Mouse (Mus musculus): ENCODE results near the gene Zfp106. TPM values are rescaled to one million over a fixed set of nuclear protein-coding genes. Genes with fewer than 3 reads are reported as not detected.

Zfp106 gene
- polyA plus RNA-seq, 1 experiment: 76.6 TPM

- TF ChIP-seq POLR2A (IDR thresholded peaks at IDR 0.05; ENCODE audit: extremely low read depth, insufficient read depth, low read length) (no peak), CTCF (IDR thresholded peaks at IDR 0.05; ENCODE audit: extremely low read depth, insufficient read depth, low read length) (no peak)
- H3K4me1 ChIP-seq (ENCODE audit: control insufficient read depth, insufficient read depth, low read length): no peaks in the 10 kb centered on the region
- H3K27ac ChIP-seq (ENCODE audit: insufficient read depth, low read length): no peak overlapping the region
- no peak overlapping the region for H3K4me3 ChIP-seq (ENCODE audit: insufficient read depth, low read length)
Measured at GRCm38 (mm10) chr2:120503992-120504391, 59.7 kb downstream of the Zfp106 start.

GRCm38 (mm10) chr2:120503094-120503493, 60.5 kb downstream of the Zfp106 start:
- H3K4me1 ChIP-seq (ENCODE audit: control insufficient read depth, insufficient read depth, low read length): no peaks in the 10 kb centered on the region
- no peak overlapping the region for H3K27ac ChIP-seq (ENCODE audit: insufficient read depth, low read length)
- no peak overlapping the region for H3K4me3 ChIP-seq (ENCODE audit: insufficient read depth, low read length)
- no peak for TF ChIP-seq CTCF (IDR thresholded peaks at IDR 0.05; ENCODE audit: extremely low read depth, insufficient read depth, low read length)
- no peak for TF ChIP-seq POLR2A (IDR thresholded peaks at IDR 0.05; ENCODE audit: extremely low read depth, insufficient read depth, low read length)

- no peak overlapping the region for H3K4me3 ChIP-seq (ENCODE audit: insufficient read depth, low read length)
- H3K27ac ChIP-seq (ENCODE audit: insufficient read depth, low read length): no peak overlapping the region
- no peaks in the 10 kb centered on the region for H3K4me1 ChIP-seq (ENCODE audit: control insufficient read depth, insufficient read depth, low read length)
- TF ChIP-seq CTCF (IDR thresholded peaks at IDR 0.05; ENCODE audit: extremely low read depth, insufficient read depth, low read length) (no peak), POLR2A (IDR thresholded peaks at IDR 0.05; ENCODE audit: extremely low read depth, insufficient read depth, low read length) (no peak)
Measured at GRCm38 (mm10) chr2:120502605-120502990, 61.0 kb downstream of the Zfp106 start.

- Histone ChIP-seq H3K27ac (ENCODE audit: insufficient read depth, low read length) (no peak overlapping the region), H3K4me3 (ENCODE audit: insufficient read depth, low read length) (no peak overlapping the region), H3K4me1 (ENCODE audit: control insufficient read depth, insufficient read depth, low read length) (no peaks in the 10 kb centered on the region)
- TF ChIP-seq CTCF (IDR thresholded peaks at IDR 0.05; ENCODE audit: extremely low read depth, insufficient read depth, low read length): no peak
- no peak for TF ChIP-seq POLR2A (IDR thresholded peaks at IDR 0.05; ENCODE audit: extremely low read depth, insufficient read depth, low read length)
Measured at GRCm38 (mm10) chr2:120501931-120502604, 61.6 kb downstream of the Zfp106 start.

GRCm38 (mm10) chr2:120501136-120501918, 62.3 kb downstream of the Zfp106 start:
- no peaks in the 10 kb centered on the region for H3K4me1 ChIP-seq (ENCODE audit: control insufficient read depth, insufficient read depth, low read length)
- TF ChIP-seq CTCF (IDR thresholded peaks at IDR 0.05; ENCODE audit: extremely low read depth, insufficient read depth, low read length) (no peak), POLR2A (IDR thresholded peaks at IDR 0.05; ENCODE audit: extremely low read depth, insufficient read depth, low read length) (no peak)
- no peak overlapping the region for H3K27ac ChIP-seq (ENCODE audit: insufficient read depth, low read length)
- no peak overlapping the region for H3K4me3 ChIP-seq (ENCODE audit: insufficient read depth, low read length)

GRCm38 (mm10) chr2:120499971-120500471, 63.6 kb downstream of the Zfp106 start:
- Histone ChIP-seq H3K4me3 (ENCODE audit: insufficient read depth, low read length) (no peak overlapping the region), H3K27ac (ENCODE audit: insufficient read depth, low read length) (no peak overlapping the region), H3K4me1 (ENCODE audit: control insufficient read depth, insufficient read depth, low read length) (no peaks in the 10 kb centered on the region)
- TF ChIP-seq POLR2A (IDR thresholded peaks at IDR 0.05; ENCODE audit: extremely low read depth, insufficient read depth, low read length) (no peak), CTCF (IDR thresholded peaks at IDR 0.05; ENCODE audit: extremely low read depth, insufficient read depth, low read length) (no peak)

GRCm38 (mm10) chr2:120496511-120496910, 67.1 kb downstream of the Zfp106 start:
- Histone ChIP-seq H3K4me1 (ENCODE audit: control insufficient read depth, insufficient read depth, low read length) (no peaks in the 10 kb centered on the region), H3K4me3 (ENCODE audit: insufficient read depth, low read length) (no peak overlapping the region), H3K27ac (ENCODE audit: insufficient read depth, low read length) (no peak overlapping the region)
- no peak for TF ChIP-seq CTCF (IDR thresholded peaks at IDR 0.05; ENCODE audit: extremely low read depth, insufficient read depth, low read length)
- no peak for TF ChIP-seq POLR2A (IDR thresholded peaks at IDR 0.05; ENCODE audit: extremely low read depth, insufficient read depth, low read length)

GRCm38 (mm10) chr2:120493254-120493653, 70.4 kb downstream of the Zfp106 start:
- TF ChIP-seq CTCF (IDR thresholded peaks at IDR 0.05; ENCODE audit: extremely low read depth, insufficient read depth, low read length): no peak
- no peak for TF ChIP-seq POLR2A (IDR thresholded peaks at IDR 0.05; ENCODE audit: extremely low read depth, insufficient read depth, low read length)
- Histone ChIP-seq H3K4me1 (ENCODE audit: control insufficient read depth, insufficient read depth, low read length) (no peaks in the 10 kb centered on the region), H3K27ac (ENCODE audit: insufficient read depth, low read length) (no peak overlapping the region), H3K4me3 (ENCODE audit: insufficient read depth, low read length) (no peak overlapping the region)

GRCm38 (mm10) chr2:120484241-120484640, 79.4 kb downstream of the Zfp106 start:
- TF ChIP-seq POLR2A (IDR thresholded peaks at IDR 0.05; ENCODE audit: extremely low read depth, insufficient read depth, low read length) (no peak), CTCF (IDR thresholded peaks at IDR 0.05; ENCODE audit: extremely low read depth, insufficient read depth, low read length) (no peak)
- H3K4me1 ChIP-seq (ENCODE audit: control insufficient read depth, insufficient read depth, low read length): no peaks in the 10 kb centered on the region
- no peak overlapping the region for H3K27ac ChIP-seq (ENCODE audit: insufficient read depth, low read length)
- no peak overlapping the region for H3K4me3 ChIP-seq (ENCODE audit: insufficient read depth, low read length)
